Mouse (Mus musculus) fibroblast of lung, adult 2 months (primary cell): ENCODE data around the gene Gm8720.
"Not testable (repeated sequence)": the region's sequence is repeated elsewhere in the genome, so short reads cannot be mapped to it uniquely, and the experiment has no call there.

Experiments used
- DNase-seq: peaks from one replicate; pipeline ENCODE4 v3.0.0-alpha.2; 2011; ENCODE audit warnings: low read depth

The Gm8720 gene

GRCm38 (mm10) chr7:23067356-23067755 is at the start of gene Gm8720:
TSS of gene Gm8720 (minus strand) at chr7:23067456.
- not testable (repeated sequence) for DNase-seq

GRCm38 (mm10) chr7:23055240-23055639 is 12.0 kb downstream of the Gm8720 start, which contains the start of gene Vmn1r163:
TSS of gene Vmn1r163 (plus strand) at chr7:23055540.
- DNase-seq: not testable (repeated sequence)

GRCm38 (mm10) chr7:23019823-23020222 is 47.4 kb downstream of the Gm8720 start, which contains the start of gene Gm4216:
TSS of gene Gm4216 (minus strand) at chr7:23019923.
- DNase-seq: not testable (repeated sequence)
